Mouse (Mus musculus) heart, adult 2 months (tissue): ENCODE measurements at regions not wholly inside any gene's neighbourhood (a gene's known extent, or its start where the extent isn't known, plus 50 kb on each side); places are given as distances from the start of the nearest gene placed in this dataset.
"Not testable (repeated sequence)": the region's sequence is repeated elsewhere in the genome, so short reads cannot be mapped to it uniquely, and the experiment has no call there.

Experiments
- CTCF ChIP-seq: fragments of 200-600 bp; IDR thresholded peaks from 2 replicates; pipeline ENCODE4 v1.8.1; 2022; ENCODE audit warnings: antibody characterized with exemption, mild to moderate bottlenecking, moderate library complexity
- POLR2A ChIP-seq: fragments of 200-500 bp; IDR thresholded peaks from 2 replicates; pipeline ENCODE4 v1.6.1; 2011; ENCODE audit warnings: mild to moderate bottlenecking, low read depth, low read length, control low read depth; ENCODE audit not compliant: insufficient read depth

DNA sequence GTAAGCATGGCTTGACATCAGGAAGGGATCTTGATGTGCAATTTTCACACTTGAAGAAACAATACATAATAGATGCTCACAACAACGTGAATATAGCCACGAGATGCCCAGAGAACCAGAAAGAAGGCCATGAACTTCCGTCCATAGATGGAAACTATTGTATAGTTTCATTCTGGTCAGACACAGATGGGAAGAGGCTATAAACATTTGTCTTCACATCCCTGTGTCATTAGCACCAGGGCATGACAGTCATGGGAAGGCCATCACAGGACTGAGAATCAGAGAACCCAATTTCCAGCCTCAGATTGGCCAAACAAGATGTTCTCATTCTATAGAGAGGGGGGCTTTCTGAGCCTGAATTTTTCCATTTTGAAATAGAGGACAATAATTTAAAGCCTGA lies 74.2 kb upstream of the G530012D18Rik start:
- not testable (repeated sequence) for TF ChIP-seq POLR2A, CTCF
